Mouse (Mus musculus) CD8-positive naive resting alpha-beta T cell, adult 2 months (primary cell): ENCODE results near the gene Ppa2.
A peak's percentile ranks its signal among the peaks of the same experiment; 100 is the strongest.

Experiments used
- DNase-seq, 2 experiments: peaks; one replicate each; pipeline ENCODE4 v3.0.0; 2022; ENCODE audit warnings: low read depth in 2 of 2, low spot score in 2 of 2

The Ppa2 gene

DNA sequence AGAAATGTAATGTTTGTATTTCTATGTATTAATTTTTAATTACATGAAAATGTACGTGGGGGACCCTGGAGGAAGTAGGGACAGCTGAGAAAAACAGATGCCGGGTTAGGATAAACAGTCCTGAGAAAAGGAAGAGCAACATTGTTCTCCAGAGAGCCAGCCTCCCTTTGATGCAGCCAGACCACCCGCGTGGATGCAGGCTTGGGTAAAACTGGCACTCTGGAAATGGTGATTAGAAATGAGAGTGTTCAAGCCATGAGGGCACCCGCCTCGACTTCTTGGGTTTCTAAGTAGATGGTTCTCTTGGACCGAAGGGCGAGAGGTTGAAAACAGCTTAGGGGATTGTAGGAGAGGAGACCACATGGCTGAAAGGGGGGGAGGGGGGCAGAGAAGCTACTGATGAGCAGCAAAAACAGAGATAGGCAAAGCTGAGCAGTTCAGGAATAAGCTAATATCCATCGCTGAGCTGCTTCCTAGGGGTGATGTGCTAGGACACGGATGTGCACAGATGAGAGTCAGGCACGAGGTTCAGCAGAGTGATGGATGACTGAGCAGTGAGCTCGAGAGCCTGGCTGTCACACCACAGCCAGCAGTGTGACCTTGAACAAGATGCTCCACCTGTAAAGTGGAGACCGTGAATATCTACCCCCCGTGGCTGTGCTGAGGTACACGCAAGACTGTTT lies 21.4 kb downstream of the Ppa2 start:
- DNase-seq: no peak

DNA sequence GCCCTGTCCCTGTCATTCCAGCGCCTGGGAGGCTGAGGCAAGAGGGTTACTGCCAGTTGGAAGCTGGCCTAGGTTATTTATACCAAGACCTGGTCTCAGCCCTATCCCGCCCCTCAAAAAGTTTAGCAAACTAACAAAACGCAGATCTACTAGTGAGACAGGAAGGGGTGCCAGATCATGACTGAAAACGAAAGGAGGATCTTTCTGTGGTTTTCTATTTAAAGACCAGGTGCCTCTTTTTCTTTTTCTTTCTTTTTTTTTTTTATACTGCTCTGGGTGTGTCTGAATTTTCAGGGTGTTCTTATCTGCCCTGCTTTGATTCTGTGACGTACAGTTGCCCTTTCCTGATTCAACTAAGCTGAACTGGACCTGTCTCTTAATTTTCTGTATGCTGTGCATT lies 22.4 kb downstream of the Ppa2 start:
- DNase-seq: peak; percentile 16 to 33

GRCm38 (mm10) chr3:133333267-133334170 lies 23.6 kb downstream of the Ppa2 start:
- DNase-seq: no peak

DNA sequence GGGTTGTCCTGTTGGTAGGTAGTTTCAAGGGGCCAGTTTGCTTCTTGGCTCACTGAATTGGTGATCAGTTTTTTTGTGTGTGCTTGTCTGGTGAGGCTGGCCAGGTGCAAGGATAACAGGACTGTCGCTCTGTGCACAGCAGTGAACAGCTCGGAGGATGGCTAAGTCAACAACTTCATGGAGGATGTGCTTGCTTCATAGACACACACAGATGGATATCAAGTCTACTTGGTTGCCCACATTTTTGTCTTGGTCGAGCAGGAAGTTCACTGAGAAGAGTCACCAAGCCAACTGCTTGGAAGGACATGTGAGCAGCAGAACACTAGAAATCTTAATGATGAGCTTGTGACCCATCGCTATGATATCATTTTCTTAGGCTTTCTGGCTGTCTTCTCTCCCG lies 24.8 kb downstream of the Ppa2 start:
- DNase-seq: no peak

- no peak for DNase-seq
Observed at GRCm38 (mm10) chr3:133335166-133335565, 25.3 kb downstream of the Ppa2 start.

DNA sequence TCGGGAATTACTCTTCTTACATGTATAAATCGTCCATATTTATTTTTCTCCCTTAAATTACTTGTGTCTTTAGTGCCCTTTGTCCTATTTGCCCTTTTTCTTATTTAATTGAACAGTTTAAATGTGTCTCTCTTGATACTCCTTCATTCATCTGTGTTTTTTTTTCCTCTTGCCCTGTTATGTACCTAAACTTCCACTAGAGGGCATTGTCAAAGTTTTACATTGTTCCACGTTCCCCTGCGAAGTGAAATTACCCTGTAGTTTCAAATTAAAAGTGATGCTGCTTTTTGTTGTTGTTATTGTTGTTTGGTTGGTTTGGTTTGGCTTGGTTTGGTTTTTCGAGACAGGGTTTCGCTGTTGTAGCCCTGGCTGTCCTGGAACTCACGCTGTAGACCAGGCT lies 26.5 kb downstream of the Ppa2 start:
- no peak for DNase-seq

DNA sequence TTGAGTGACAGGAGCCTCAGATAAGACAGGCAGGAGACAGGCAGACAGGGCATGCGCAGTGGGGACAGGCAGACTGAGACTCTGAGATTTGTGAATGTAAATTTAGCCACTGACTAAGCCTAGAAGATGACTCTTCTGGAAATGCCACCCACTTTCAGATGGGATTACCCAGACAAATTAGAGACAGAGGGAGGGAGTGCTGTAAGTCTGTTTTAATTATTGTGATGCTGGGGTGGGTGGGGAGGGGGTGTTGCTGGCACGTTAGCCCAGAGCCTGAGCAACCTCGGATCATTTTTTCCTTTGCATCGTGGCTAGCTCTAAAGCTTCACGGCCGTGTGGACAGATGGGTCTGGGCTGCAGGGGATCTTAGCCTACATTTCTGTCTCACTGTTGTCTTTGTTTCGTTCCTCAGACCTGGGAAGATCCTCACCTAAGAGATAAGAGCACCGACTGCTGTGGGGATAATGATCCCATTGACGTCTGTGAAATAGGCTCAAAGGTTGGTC lies 29.0 kb downstream of the Ppa2 start:
- no peak for DNase-seq

DNA sequence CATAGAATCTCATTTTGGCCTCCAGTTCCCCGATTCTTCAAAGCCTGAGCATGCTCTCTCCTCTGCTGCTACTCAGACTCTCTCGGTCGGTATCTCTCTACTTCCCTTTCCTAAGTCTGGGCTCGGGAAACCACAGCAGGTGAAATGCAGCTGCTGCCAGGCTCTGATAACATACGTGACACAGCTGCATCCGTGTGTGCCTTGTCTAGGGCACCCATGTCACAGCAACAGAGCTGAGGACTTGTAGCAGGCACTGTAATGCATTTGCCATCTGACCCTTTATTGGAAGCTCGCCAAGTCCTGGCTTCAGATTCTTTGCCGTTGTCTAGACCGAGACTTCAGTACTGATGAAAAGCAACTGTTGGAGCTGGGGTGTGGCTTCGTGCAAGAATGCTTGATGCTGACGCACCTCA lies 29.5 kb downstream of the Ppa2 start:
- no peak for DNase-seq

DNA sequence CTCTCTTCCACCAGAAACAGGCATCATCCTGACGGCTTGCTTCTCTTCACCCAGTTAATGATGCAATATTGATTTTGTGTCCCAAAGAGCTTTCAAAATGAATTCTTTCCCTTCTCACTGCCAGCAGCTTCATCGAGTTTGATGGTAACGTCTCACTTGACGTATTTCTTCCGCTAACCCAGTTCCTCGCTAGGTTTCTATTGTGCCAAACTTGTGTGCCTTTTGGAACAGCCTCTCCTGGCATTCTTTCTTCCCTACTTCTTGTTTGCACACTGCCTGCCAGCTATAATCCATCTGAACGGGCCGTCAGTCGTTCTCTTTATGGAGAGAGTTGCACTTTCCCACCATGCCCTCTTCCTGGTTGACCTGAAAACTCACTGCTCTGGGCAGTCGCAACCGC lies 31.2 kb downstream of the Ppa2 start:
- DNase-seq: no peak

DNA sequence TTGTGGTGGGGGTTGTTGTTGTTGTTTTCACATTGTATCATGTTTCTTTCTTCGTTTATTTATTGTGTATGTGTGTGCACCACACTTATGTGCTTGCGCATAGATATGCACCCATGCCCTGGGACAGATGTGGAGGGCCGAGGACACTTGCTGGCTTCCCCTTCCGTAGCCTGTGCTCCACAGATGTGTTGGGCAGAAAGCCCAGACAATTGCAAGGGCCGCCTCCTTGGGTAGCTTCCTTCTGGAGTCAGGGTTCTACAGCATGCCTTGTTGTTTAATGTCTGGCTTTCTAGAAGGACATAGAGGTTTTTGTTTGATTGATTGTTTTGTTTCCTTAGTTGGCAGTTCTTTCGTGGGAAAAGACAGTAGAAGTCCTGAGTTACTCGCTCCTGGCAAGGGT lies 37.6 kb downstream of the Ppa2 start:
- DNase-seq: no peak

DNA sequence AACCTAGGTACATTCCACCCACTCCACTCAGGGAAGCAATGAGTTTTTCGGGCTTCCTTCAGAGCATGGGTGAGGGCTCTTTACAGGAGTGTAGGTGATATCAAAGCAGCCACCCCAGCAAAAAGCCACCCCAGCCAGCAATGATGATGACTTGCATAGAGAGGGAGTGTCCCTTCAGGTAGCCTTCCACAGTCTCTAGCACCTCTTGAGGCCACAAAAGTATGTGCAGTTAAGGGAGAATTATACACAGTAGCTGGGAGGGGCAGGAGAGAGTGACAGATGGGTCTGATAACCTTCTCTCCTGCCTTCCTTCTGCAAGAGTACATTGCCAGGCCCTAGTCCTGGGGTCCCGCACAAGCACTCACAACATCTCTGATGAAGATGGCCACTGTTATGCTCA lies 38.9 kb downstream of the Ppa2 start:
- no peak for DNase-seq

DNA sequence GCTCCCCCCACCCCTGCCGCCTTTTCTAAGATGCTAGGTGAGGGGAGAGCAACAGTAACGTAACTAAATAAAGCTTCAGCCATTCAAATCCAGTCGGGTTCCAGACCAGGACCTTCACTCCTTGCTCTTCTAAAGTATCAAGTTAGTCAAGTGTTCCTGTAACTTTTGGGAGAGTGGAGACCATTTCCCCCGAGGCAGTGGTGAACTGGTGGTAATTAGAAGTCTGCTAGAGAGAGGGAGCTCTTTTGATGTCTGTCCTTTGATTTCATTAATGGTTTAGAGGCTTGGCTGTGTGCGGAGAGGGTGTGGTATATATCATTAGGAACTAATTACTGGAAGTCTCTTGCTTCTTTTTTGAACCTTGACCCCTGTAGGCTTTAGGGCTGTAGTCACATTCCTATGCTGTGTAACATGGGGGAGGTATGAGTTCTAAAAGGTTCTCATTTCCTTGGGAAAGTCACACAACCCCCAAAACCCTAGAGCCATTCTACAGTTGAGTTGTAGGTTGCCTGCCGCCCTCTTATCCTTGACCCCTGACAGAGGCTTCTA lies 47.6 kb downstream of the Ppa2 start:
- no peak for DNase-seq

DNA sequence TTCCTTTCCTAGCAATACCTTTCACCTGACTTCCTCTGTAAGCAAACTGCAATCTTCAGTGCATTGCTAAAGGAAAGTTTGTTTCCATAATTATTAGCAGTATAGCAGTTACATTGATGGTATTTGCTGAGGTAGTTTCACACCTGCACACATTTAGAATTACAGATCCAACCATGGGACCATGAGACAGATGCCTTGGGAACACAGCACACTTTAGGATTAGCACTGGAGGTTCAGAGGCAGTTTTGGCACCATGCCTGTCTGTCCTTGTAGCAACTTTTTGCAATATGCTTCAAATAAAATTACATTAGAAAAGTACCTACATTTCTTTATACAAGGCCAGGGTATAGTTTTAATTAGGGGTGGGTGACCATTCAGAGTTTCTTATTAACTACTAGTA lies 48.1 kb downstream of the Ppa2 start:
- DNase-seq: no peak

DNA sequence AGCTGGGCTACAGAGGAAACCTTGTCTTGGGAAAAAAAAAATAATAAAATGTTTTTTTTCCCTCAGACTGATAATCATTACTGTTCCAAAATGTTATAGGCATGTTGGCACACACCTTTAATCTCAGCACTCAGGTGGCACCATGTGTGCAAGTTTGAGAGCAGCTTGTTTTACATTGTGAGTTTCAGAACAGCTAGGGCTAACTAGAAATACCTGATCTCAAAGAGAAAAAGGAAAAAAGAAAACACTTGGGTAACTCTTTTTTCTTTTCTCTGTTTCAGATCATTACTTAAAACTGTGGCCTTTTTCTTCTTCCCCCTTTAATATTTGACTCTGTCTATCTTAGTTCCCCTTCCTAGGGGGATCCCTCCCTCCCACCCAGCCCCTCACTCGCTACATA lies 51.5 kb downstream of the Ppa2 start:
- DNase-seq: no peak

- DNase-seq: no peak
Observed at GRCm38 (mm10) chr3:133364138-133364537, 54.2 kb downstream of the Ppa2 start.

- DNase-seq: no peak
Observed at GRCm38 (mm10) chr3:133366096-133366495, 56.2 kb downstream of the Ppa2 start.

- DNase-seq: no peak
Observed at GRCm38 (mm10) chr3:133378174-133378573, 68.3 kb downstream of the Ppa2 start.

- no peak for DNase-seq
Observed at GRCm38 (mm10) chr3:133379997-133380396, 70.1 kb downstream of the Ppa2 start.

GRCm38 (mm10) chr3:133381519-133381918 lies 71.6 kb downstream of the Ppa2 start:
- no peak for DNase-seq

DNA sequence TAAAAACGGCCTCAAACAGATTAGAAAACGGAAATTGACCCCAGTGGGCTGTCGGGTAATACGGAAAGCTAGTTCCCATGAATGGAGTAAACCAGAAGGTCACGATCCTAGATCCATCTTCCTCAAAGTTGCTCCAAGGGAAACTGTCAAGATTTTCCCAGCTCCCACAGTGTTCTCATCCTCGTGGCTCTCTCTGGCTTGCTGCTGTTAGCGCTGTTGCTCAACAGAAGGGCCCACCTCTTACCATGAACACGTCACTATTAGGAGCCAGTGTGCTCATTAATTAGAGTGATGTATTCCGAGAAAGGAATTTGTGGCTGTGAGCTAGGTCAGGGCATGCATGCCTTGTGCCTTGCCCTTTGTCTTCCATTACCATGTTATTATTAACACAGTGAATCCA lies 72.2 kb downstream of the Ppa2 start:
- DNase-seq: no peak

- no peak for DNase-seq
Observed at GRCm38 (mm10) chr3:133384164-133384708, 74.3 kb downstream of the Ppa2 start.

DNA sequence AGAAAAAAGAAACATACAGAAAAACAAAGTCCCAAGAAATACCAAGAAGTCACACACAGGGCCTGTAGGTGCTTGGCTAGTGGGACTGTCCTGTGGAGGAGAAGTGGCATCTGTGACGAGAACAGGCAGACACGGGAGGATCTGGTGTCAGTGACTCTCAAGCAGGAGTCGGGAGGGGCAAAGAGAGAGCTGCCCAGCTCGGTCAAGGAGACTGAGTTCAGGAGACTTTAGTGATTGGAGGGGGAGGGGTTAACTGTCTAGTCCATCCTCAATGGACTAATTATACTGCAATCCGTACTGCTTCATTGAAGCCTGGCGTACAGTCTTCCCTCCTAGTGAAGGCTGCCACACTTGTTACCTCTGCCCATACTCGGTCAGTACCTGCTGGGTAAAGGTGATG lies 77.4 kb downstream of the Ppa2 start:
- no peak for DNase-seq
